Mouse (Mus musculus): ENCODE data around the gene Ruvbl1. TPM values are rescaled to one million over a fixed set of nuclear protein-coding genes. Genes with fewer than 3 reads are reported as not detected.

The Ruvbl1 gene
- polyA plus RNA-seq, 1 experiment from 2014 or later: 37.0 TPM

GRCm38 (mm10) chr6:88517701-88518403, 52.6 kb downstream of the Ruvbl1 start:
- no peak for ATAC-seq
- peak overlapping the region; percentile 96 for H3K9ac ChIP-seq (replicated peaks)
- no peaks in the 10 kb centered on the region for H3K9me3 ChIP-seq (ENCODE audit: low read length)
- no peak for DNase-seq
- peak overlapping the region; percentile 90 for H3K4me3 ChIP-seq (ENCODE audit: low read depth, low read length)
- peaks cover 32% of the 10 kb centered on the region for H3K36me3 ChIP-seq (replicated peaks; ENCODE audit: insufficient read depth, low read length)
- H3K4me2 ChIP-seq (ENCODE audit: low read depth, low read length): peak overlapping the region; percentile 89
- peak overlapping the region; percentile 95 for H3K27ac ChIP-seq (ENCODE audit: low read depth)
- peaks cover 27% of the 10 kb centered on the region for H3K4me1 ChIP-seq (ENCODE audit: insufficient read depth)
- TF ChIP-seq EP300 (IDR thresholded peaks at IDR 0.05; ENCODE audit: low read depth) (no peak), CTCF (IDR thresholded peaks at IDR 0.05; ENCODE audit: low read depth) (no peak)
- WGBS (ENCODE audit: insufficient replicate concordance): 6% methylated on average over 18 of the region's 18 CpGs
- no peaks in the 10 kb centered on the region for H3K27me3 ChIP-seq (ENCODE audit: insufficient read depth, low read length)

- Histone ChIP-seq H3K4me3 (ENCODE audit: low read depth, low read length) (peak within 1 kb of the TSS; percentile 90), H3K27ac (ENCODE audit: low read depth) (peak within 1 kb of the TSS; percentile 95), H3K36me3 (replicated peaks; ENCODE audit: insufficient read depth, low read length) (peaks cover 29% of the 10 kb centered on the region), H3K4me1 (ENCODE audit: insufficient read depth) (peaks cover 27% of the 10 kb centered on the region), H3K9me3 (ENCODE audit: low read length) (no peaks in the 10 kb centered on the region), H3K4me2 (ENCODE audit: low read depth, low read length) (peak within 1 kb of the TSS; percentile 89), H3K27me3 (ENCODE audit: insufficient read depth, low read length) (no peaks in the 10 kb centered on the region), H3K9ac (replicated peaks) (peak within 1 kb of the TSS; percentile 96)
- ATAC-seq (peak; percentile 98), DNase-seq (peak; percentile 97)
- TF ChIP-seq EP300 (IDR thresholded peaks at IDR 0.05; ENCODE audit: low read depth) (no peak), CTCF (IDR thresholded peaks at IDR 0.05; ENCODE audit: low read depth) (no peak)
- under 1% methylated on average over 62 of the region's 80 CpGs for WGBS (ENCODE audit: insufficient replicate concordance)
Measured at GRCm38 (mm10) chr6:88518404-88519263, 53.4 kb downstream of the Ruvbl1 start, which contains the start of gene Sec61a1. TSS of gene Sec61a1 (minus strand) at chr6:88518905.

GRCm38 (mm10) chr6:88521821-88522220, 56.6 kb downstream of the Ruvbl1 start:
- H3K4me3 ChIP-seq (ENCODE audit: low read depth, low read length): no peak overlapping the region
- WGBS (ENCODE audit: insufficient replicate concordance): 82% methylated on average over 7 of the region's 7 CpGs
- H3K9ac ChIP-seq (replicated peaks): no peak overlapping the region
- H3K9me3 ChIP-seq (ENCODE audit: low read length): no peaks in the 10 kb centered on the region
- ATAC-seq: no peak
- no peak for DNase-seq
- H3K27ac ChIP-seq (ENCODE audit: low read depth): no peak overlapping the region
- peaks cover 4% of the 10 kb centered on the region for H3K36me3 ChIP-seq (replicated peaks; ENCODE audit: insufficient read depth, low read length)
- no peak overlapping the region for H3K4me2 ChIP-seq (ENCODE audit: low read depth, low read length)
- no peaks in the 10 kb centered on the region for H3K27me3 ChIP-seq (ENCODE audit: insufficient read depth, low read length)
- peaks cover 18% of the 10 kb centered on the region for H3K4me1 ChIP-seq (ENCODE audit: insufficient read depth)
- no peak for TF ChIP-seq CTCF (IDR thresholded peaks at IDR 0.05; ENCODE audit: low read depth)
- TF ChIP-seq EP300 (IDR thresholded peaks at IDR 0.05; ENCODE audit: low read depth): no peak

- Histone ChIP-seq H3K4me2 (ENCODE audit: low read depth, low read length) (peak overlapping the region; percentile 26; the same call in 1 of the 2 replicates), H3K27me3 (ENCODE audit: insufficient read depth, low read length) (no peaks in the 10 kb centered on the region), H3K4me1 (ENCODE audit: insufficient read depth) (peaks cover 11% of the 10 kb centered on the region; the same call in 1 of the 2 replicates), H3K36me3 (replicated peaks; ENCODE audit: insufficient read depth, low read length) (no peaks in the 10 kb centered on the region), H3K9ac (replicated peaks) (no peak overlapping the region), H3K27ac (ENCODE audit: low read depth) (no peak overlapping the region), H3K4me3 (ENCODE audit: low read depth, low read length) (no peak overlapping the region), H3K9me3 (ENCODE audit: low read length) (no peaks in the 10 kb centered on the region)
- DNase-seq (no peak), ATAC-seq (no peak)
- 38% methylated on average over 3 of the region's 3 CpGs for WGBS (ENCODE audit: insufficient replicate concordance)
- TF ChIP-seq EP300 (IDR thresholded peaks at IDR 0.05; ENCODE audit: low read depth) (no peak), CTCF (IDR thresholded peaks at IDR 0.05; ENCODE audit: low read depth) (no peak)
Measured at GRCm38 (mm10) chr6:88522606-88523005, 57.4 kb downstream of the Ruvbl1 start.

- H3K9ac ChIP-seq (replicated peaks): no peak overlapping the region
- H3K27me3 ChIP-seq (ENCODE audit: insufficient read depth, low read length): no peaks in the 10 kb centered on the region
- H3K9me3 ChIP-seq (ENCODE audit: low read length): no peaks in the 10 kb centered on the region
- no peaks in the 10 kb centered on the region for H3K36me3 ChIP-seq (replicated peaks; ENCODE audit: insufficient read depth, low read length)
- 47% methylated on average over 3 of the region's 3 CpGs for WGBS (ENCODE audit: insufficient replicate concordance)
- H3K4me1 ChIP-seq (ENCODE audit: insufficient read depth): peaks cover 9% of the 10 kb centered on the region; the same call in 1 of the 2 replicates
- H3K27ac ChIP-seq (ENCODE audit: low read depth): no peak overlapping the region
- peak overlapping the region; percentile 26; the same call in 1 of the 2 replicates for H3K4me2 ChIP-seq (ENCODE audit: low read depth, low read length)
- ATAC-seq (no peak), DNase-seq (no peak)
- H3K4me3 ChIP-seq (ENCODE audit: low read depth, low read length): no peak overlapping the region
- TF ChIP-seq EP300 (IDR thresholded peaks at IDR 0.05; ENCODE audit: low read depth) (no peak), CTCF (IDR thresholded peaks at IDR 0.05; ENCODE audit: low read depth) (no peak)
Measured at GRCm38 (mm10) chr6:88523043-88523442, 57.8 kb downstream of the Ruvbl1 start.

- no peak overlapping the region for H3K4me3 ChIP-seq (ENCODE audit: low read depth, low read length)
- H3K27ac ChIP-seq (ENCODE audit: low read depth): no peak overlapping the region
- no peak for TF ChIP-seq CTCF (IDR thresholded peaks at IDR 0.05; ENCODE audit: low read depth)
- TF ChIP-seq EP300 (IDR thresholded peaks at IDR 0.05; ENCODE audit: low read depth): no peak
- no peak overlapping the region for H3K4me2 ChIP-seq (ENCODE audit: low read depth, low read length)
- DNase-seq (no peak), ATAC-seq (no peak)
- no peaks in the 10 kb centered on the region for H3K36me3 ChIP-seq (replicated peaks; ENCODE audit: insufficient read depth, low read length)
- 88% methylated on average over 3 of the region's 3 CpGs for WGBS (ENCODE audit: insufficient replicate concordance)
- H3K4me1 ChIP-seq (ENCODE audit: insufficient read depth): peaks cover 9% of the 10 kb centered on the region; the same call in 1 of the 2 replicates
- no peak overlapping the region for H3K9ac ChIP-seq (replicated peaks)
- H3K27me3 ChIP-seq (ENCODE audit: insufficient read depth, low read length): no peaks in the 10 kb centered on the region
- no peaks in the 10 kb centered on the region for H3K9me3 ChIP-seq (ENCODE audit: low read length)
Measured at GRCm38 (mm10) chr6:88523451-88523850, 58.2 kb downstream of the Ruvbl1 start.

Measured in liver, postnatal 0 days (tissue).